Mouse (Mus musculus) G1E (cell line): ENCODE measurements at regions not wholly inside any gene's neighbourhood (a gene's known extent, or its start where the extent isn't known, plus 50 kb on each side); places are given as distances from the start of the nearest gene placed in this dataset.

ENCODE experiments used
- ATAC-seq: 2 replicates; pipeline ENCODE4 v1.8.0; 2016; ENCODE audit warnings: mild to moderate bottlenecking; ENCODE audit not compliant: insufficient number of reproducible peaks, poor library complexity, low FRiP score, severe bottlenecking; ENCODE audit errors: extremely low read depth
- DNase-seq: peaks from one replicate; pipeline ENCODE4 v3.0.0; 2012; ENCODE audit warnings: low spot score
- H3K27me3 ChIP-seq: 2 replicates; pipeline ENCODE4 v1.6.1; 2012; ENCODE audit warnings: mild to moderate bottlenecking, low read length, inconsistent platforms; ENCODE audit not compliant: insufficient read depth
- H3K36me3 ChIP-seq: replicated peaks from 2 replicates; pipeline ENCODE3; 2012; ENCODE audit warnings: mild to moderate bottlenecking, inconsistent platforms
- H3K4me1 ChIP-seq: 2 replicates; pipeline ENCODE4 v1.6.1; 2012; ENCODE audit warnings: low read depth, low read length, inconsistent platforms, mixed read lengths; ENCODE audit not compliant: insufficient read depth
- H3K4me3 ChIP-seq: 2 replicates; pipeline ENCODE4 v1.5.1; 2012; ENCODE audit warnings: low read depth, mild to moderate bottlenecking, inconsistent platforms, low read length, moderate library complexity, mixed read lengths
- H3K9me3 ChIP-seq: replicated peaks from 2 replicates; pipeline ENCODE4 v1.6.1; 2012; ENCODE audit warnings: inconsistent platforms
- CTCF ChIP-seq: IDR thresholded peaks from 2 replicates; pipeline ENCODE4 v1.5.1; 2012; ENCODE audit warnings: low read depth, low read length, inconsistent platforms, mixed read lengths
- GATA1 ChIP-seq: IDR thresholded peaks from 2 replicates; pipeline ENCODE4 v1.6.1; 2012; ENCODE audit warnings: borderline replicate concordance, low read length, inconsistent platforms, mixed read lengths
- GATA2 ChIP-seq: IDR thresholded peaks from 2 replicates; pipeline ENCODE4 v1.6.1; 2012; ENCODE audit warnings: low read depth, low read length, inconsistent platforms, borderline replicate concordance
- POLR2AphosphoS5 ChIP-seq: IDR thresholded peaks from 2 replicates; pipeline ENCODE4 v1.6.1; 2012; ENCODE audit warnings: low read depth, low read length, inconsistent platforms; ENCODE audit not compliant: insufficient replicate concordance
- TAL1 ChIP-seq: conservative IDR thresholded peaks from 2 replicates; pipeline ENCODE4 v1.6.1; 2012; ENCODE audit warnings: low read depth, low read length, inconsistent platforms, mixed read lengths

DNA sequence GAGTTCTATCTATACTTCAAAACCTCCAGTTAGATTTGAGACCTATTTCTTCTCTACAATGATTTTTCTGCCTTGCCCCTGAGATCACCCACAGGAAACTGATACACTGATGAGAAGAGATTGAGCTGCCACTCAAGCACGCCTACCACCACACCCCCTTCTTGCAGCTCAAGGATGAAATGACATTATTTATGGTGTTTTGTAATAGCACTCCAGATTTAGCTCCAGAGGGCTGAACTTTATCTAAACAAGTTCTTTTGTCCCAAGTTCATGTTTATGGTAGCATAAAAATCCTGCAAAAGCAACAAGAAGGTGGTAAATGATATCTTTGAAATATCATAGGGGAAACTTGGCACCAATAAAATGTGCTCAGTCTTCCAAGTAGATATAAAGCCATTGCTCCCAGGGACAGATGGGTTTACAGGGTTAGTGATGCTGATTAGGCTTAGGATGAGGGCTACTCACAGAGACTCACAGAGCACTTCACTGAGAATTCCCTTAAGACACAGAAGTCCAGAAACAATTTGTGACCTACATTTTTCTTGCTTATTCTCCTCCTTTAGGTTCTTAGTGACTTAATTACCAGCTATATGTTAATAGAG, 538.4 kb upstream of the Sema6d start:
- DNase-seq (no peak), ATAC-seq (no peak)

DNA sequence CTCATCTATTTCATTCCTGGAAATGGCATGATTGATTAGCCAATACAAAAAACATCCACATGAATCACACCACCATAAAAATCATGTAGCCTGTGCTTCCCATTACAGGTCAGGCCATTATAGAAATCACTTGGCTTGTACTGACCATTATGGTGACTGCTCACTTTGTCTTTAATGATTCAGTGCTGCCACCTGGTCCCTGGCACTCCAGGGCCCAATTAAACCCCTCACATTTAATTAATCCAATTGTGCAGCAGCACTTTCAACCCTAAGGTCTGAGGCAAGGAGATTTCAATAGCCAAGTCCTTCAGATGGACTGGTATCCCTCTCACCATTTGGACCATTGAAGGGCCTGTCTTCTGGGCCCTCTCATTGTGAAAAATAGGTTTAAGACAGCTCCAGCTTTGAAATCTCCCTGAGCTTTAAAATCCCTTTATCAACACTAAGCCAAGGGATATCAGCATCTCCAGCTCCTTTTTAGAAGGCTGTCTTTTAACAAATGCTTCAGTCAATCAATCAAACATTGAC, 531.6 kb upstream of the Sema6d start:
- Histone ChIP-seq H3K27me3 (no peaks in the 10 kb centered on the region), H3K36me3 (no peaks in the 10 kb centered on the region), H3K4me3 (no peak overlapping the region), H3K9me3 (no peaks in the 10 kb centered on the region), H3K4me1 (no peaks in the 10 kb centered on the region)
- DNase-seq (no peak), ATAC-seq (no peak)
- TF ChIP-seq TAL1, result no peak
- TF ChIP-seq GATA2, result no peak
- TF ChIP-seq GATA1, result no peak
- TF ChIP-seq CTCF, result no peak
- no peak for TF ChIP-seq POLR2AphosphoS5

More for the DNA sequence above, 538.4 kb upstream of the Sema6d start:
- Histone ChIP-seq H3K9me3 (no peaks in the 10 kb centered on the region), H3K36me3 (no peaks in the 10 kb centered on the region), H3K4me3 (no peak overlapping the region), H3K27me3 (no peaks in the 10 kb centered on the region), H3K4me1 (no peaks in the 10 kb centered on the region)
- TF ChIP-seq GATA1, result no peak
- TF ChIP-seq TAL1, result no peak
- no peak for TF ChIP-seq CTCF
- TF ChIP-seq GATA2, result no peak
- no peak for TF ChIP-seq POLR2AphosphoS5
